Mouse (Mus musculus) MEL (cell line): ENCODE results near the gene Fos. TPM values are rescaled to one million over a fixed set of nuclear protein-coding genes. Genes with fewer than 3 reads are reported as not detected.

Source experiments
- DNase-seq: peaks from one replicate; pipeline ENCODE4 v3.0.0; 2011; ENCODE audit warnings: low read depth, low spot score
- H3K27ac ChIP-seq: 2 replicates; pipeline ENCODE4 v1.5.1; 2012; ENCODE audit warnings: low read depth, mild to moderate bottlenecking, control low read depth, low read length, moderate library complexity; ENCODE audit not compliant: control insufficient read depth
- H3K27me3 ChIP-seq, 2 experiments: fragments of 150-350 bp in 1 of 2; sonication (generic) in 1 of 2; 2 replicates each; pipeline ENCODE4 v1.6.1; 2012; ENCODE audit warnings: low read length in 2 of 2, mild to moderate bottlenecking in 2 of 2, improper control_type of control experiment in 1 of 2, moderate library complexity in 1 of 2; ENCODE audit not compliant: insufficient read depth in 2 of 2, control insufficient read depth in 1 of 2
- H3K36me3 ChIP-seq, 2 experiments: 2 replicates each; pipeline ENCODE4 v1.6.1; 2012 to 2014; ENCODE audit warnings: low read length in 2 of 2, improper control_type of control experiment in 1 of 2, inconsistent platforms in 1 of 2, mild to moderate bottlenecking in 1 of 2; ENCODE audit not compliant: insufficient read depth in 2 of 2, control insufficient read depth in 1 of 2
- H3K4me1 ChIP-seq, 2 experiments: fragments of 150-350 bp in 1 of 2; sonication (generic) in 1 of 2; 2 replicates each; pipeline ENCODE4 v1.6.1; 2012; ENCODE audit warnings: low read length in 2 of 2, improper control_type of control experiment in 1 of 2, mild to moderate bottlenecking in 1 of 2; ENCODE audit not compliant: insufficient read depth in 2 of 2, control insufficient read depth in 1 of 2
- H3K4me3 ChIP-seq, 2 experiments: fragments of 150-350 bp in 1 of 2; sonication (generic) in 1 of 2; 2 replicates each; pipeline ENCODE4 v1.5.1; 2012; ENCODE audit warnings: low read depth in 2 of 2, low read length in 2 of 2, mild to moderate bottlenecking in 2 of 2, moderate library complexity in 2 of 2, control low read depth in 1 of 2, improper control_type of control experiment in 1 of 2; ENCODE audit not compliant: control insufficient read depth in 1 of 2, insufficient read depth in 1 of 2
- H3K79me2 ChIP-seq: 2 replicates; pipeline ENCODE4 v1.6.1; 2012; ENCODE audit warnings: mild to moderate bottlenecking, low read length, moderate library complexity; ENCODE audit not compliant: control insufficient read depth, poor library complexity, insufficient read depth
- H3K9ac ChIP-seq: 2 replicates; pipeline ENCODE4 v1.6.1; 2012; ENCODE audit warnings: low read depth, mild to moderate bottlenecking, control low read depth, low read length, moderate library complexity; ENCODE audit not compliant: control insufficient read depth, poor library complexity, severe bottlenecking
- H3K9me3 ChIP-seq: fragments of 150-350 bp; sonication (generic); replicated peaks from 2 replicates; pipeline ENCODE4 v1.6.1; 2012; ENCODE audit warnings: mild to moderate bottlenecking, low read length, improper control_type of control experiment, moderate library complexity; ENCODE audit not compliant: insufficient read depth
- CHD1 ChIP-seq: IDR thresholded peaks from 2 replicates; pipeline ENCODE4 v1.6.1; 2012; ENCODE audit warnings: low read depth, mild to moderate bottlenecking, inconsistent platforms, low read length, improper control_type of control experiment
- CHD2 ChIP-seq: IDR thresholded peaks from 2 replicates; pipeline ENCODE4 v1.6.1; 2011; ENCODE audit warnings: low read length, improper control_type of control experiment
- CTCF ChIP-seq, 3 experiments: IDR thresholded peaks in 2 of 3; conservative IDR thresholded peaks in 1 of 3; 2 replicates each; pipeline ENCODE4 v1.5.1; 2011 to 2012; ENCODE audit warnings: low read length in 3 of 3, low read depth in 2 of 3, mild to moderate bottlenecking in 2 of 3, improper control_type of control experiment in 1 of 3, inconsistent platforms in 1 of 3, mixed read lengths in 1 of 3, moderate library complexity in 1 of 3; ENCODE audit not compliant: control insufficient read depth in 1 of 3, insufficient read depth in 1 of 3, poor library complexity in 1 of 3, severe bottlenecking in 1 of 3
- ELF1 ChIP-seq: IDR thresholded peaks from 2 replicates; pipeline ENCODE4 v1.6.1; 2014; ENCODE audit warnings: low read depth, mild to moderate bottlenecking, inconsistent platforms, low read length, improper control_type of control experiment, moderate library complexity
- EP300 ChIP-seq, 2 experiments: IDR thresholded peaks; 2 replicates each; pipeline ENCODE4 v1.6.1; 2011; ENCODE audit warnings: improper control_type of control experiment in 2 of 2, low read length in 2 of 2, low read depth in 1 of 2, mild to moderate bottlenecking in 1 of 2
- ETS1 ChIP-seq: IDR thresholded peaks from 2 replicates; pipeline ENCODE4 v1.6.1; 2012; ENCODE audit warnings: low read depth, mild to moderate bottlenecking, inconsistent platforms, low read length, improper control_type of control experiment, moderate library complexity
- GATA1 ChIP-seq: IDR thresholded peaks from 2 replicates; pipeline ENCODE4 v1.6.1; 2011; ENCODE audit warnings: low read depth, low read length, improper control_type of control experiment
- KAT2A ChIP-seq: conservative IDR thresholded peaks from 2 replicates; pipeline ENCODE4 v1.6.1; 2012; ENCODE audit warnings: low read depth, low read length, improper control_type of control experiment, inconsistent platforms
- MAX ChIP-seq: IDR thresholded peaks from 2 replicates; pipeline ENCODE4 v1.6.1; 2011; ENCODE audit warnings: low read length, improper control_type of control experiment
- MAZ ChIP-seq: IDR thresholded peaks from 2 replicates; pipeline ENCODE4 v1.6.1; 2012; ENCODE audit warnings: low read depth, mild to moderate bottlenecking, inconsistent platforms, low read length, improper control_type of control experiment
- MYB ChIP-seq: IDR thresholded peaks from 2 replicates; pipeline ENCODE4 v1.6.1; 2011; ENCODE audit warnings: mild to moderate bottlenecking, low read depth, low read length, improper control_type of control experiment
- POLR2A ChIP-seq, 2 experiments: IDR thresholded peaks; 2 replicates each; pipeline ENCODE4 v1.6.1; 2011 to 2012; ENCODE audit warnings: low read length in 2 of 2, mild to moderate bottlenecking in 2 of 2, control low read depth in 1 of 2, improper control_type of control experiment in 1 of 2, low read depth in 1 of 2, moderate library complexity in 1 of 2; ENCODE audit not compliant: control insufficient read depth in 1 of 2, insufficient read depth in 1 of 2, poor library complexity in 1 of 2
- POLR2AphosphoS2 ChIP-seq: IDR thresholded peaks from 2 replicates; pipeline ENCODE4 v1.6.1; 2011; ENCODE audit warnings: low read length, improper control_type of control experiment
- POLR2AphosphoS5 ChIP-seq: IDR thresholded peaks from 2 replicates; pipeline ENCODE4 v1.6.1; 2012; ENCODE audit warnings: low read depth, borderline replicate concordance, mild to moderate bottlenecking, inconsistent platforms, low read length, moderate library complexity, mixed read lengths
- RCOR1 ChIP-seq: IDR thresholded peaks from 2 replicates; pipeline ENCODE4 v1.6.1; 2012; ENCODE audit warnings: low read depth, mild to moderate bottlenecking, inconsistent platforms, low read length, improper control_type of control experiment
- TAL1 ChIP-seq: IDR thresholded peaks from 2 replicates; pipeline ENCODE4 v1.6.1; 2012; ENCODE audit warnings: mild to moderate bottlenecking, inconsistent platforms, low read length, moderate library complexity, mixed read lengths
- TBP ChIP-seq: IDR thresholded peaks from 2 replicates; pipeline ENCODE4 v1.8.0; 2011; ENCODE audit warnings: low read depth, low read length, improper control_type of control experiment
- TCF12 ChIP-seq: IDR thresholded peaks from 2 replicates; pipeline ENCODE4 v1.6.1; 2014; ENCODE audit warnings: low read depth, mild to moderate bottlenecking, inconsistent platforms, low read length, improper control_type of control experiment, moderate library complexity
- UBTF ChIP-seq: IDR thresholded peaks from 2 replicates; pipeline ENCODE4 v1.6.1; 2012; ENCODE audit warnings: low read depth, mild to moderate bottlenecking, inconsistent platforms, low read length, improper control_type of control experiment, moderate library complexity, borderline replicate concordance; ENCODE audit not compliant: insufficient read depth
- USF1 ChIP-seq: IDR thresholded peaks from 2 replicates; pipeline ENCODE4 v1.6.1; 2014; ENCODE audit warnings: low read depth, mild to moderate bottlenecking, inconsistent platforms, low read length, improper control_type of control experiment, moderate library complexity
- USF2 ChIP-seq, 2 experiments: IDR thresholded peaks; 2 replicates each; pipeline ENCODE4 v1.6.1; 2011 to 2012; ENCODE audit warnings: improper control_type of control experiment in 2 of 2, low read length in 2 of 2, borderline replicate concordance in 1 of 2, inconsistent platforms in 1 of 2, low read depth in 1 of 2, mild to moderate bottlenecking in 1 of 2; ENCODE audit not compliant: insufficient read depth in 1 of 2
- ZC3H11A ChIP-seq: IDR thresholded peaks from 2 replicates; pipeline ENCODE4 v1.6.1; 2012; ENCODE audit warnings: low read depth, mild to moderate bottlenecking, inconsistent platforms, low read length, improper control_type of control experiment
- ZKSCAN1 ChIP-seq: IDR thresholded peaks from 2 replicates; pipeline ENCODE4 v1.6.1; 2012; ENCODE audit warnings: low read depth, mild to moderate bottlenecking, inconsistent platforms, low read length, improper control_type of control experiment, moderate library complexity
- polyA plus RNA-seq, 2 experiments: library from polyadenylated mRNA; stranded (reverse) in 1 of 2; unstranded in 1 of 2; fragments of >175 nt in 1 of 2; fragments of >200 nt in 1 of 2; gene quantifications; 2 replicates each; pipeline versions ENCODE4 v1.2.1 to v1.2.4; 2012; ENCODE audit warnings: low replicate concordance in 2 of 2, low read depth in 1 of 2; ENCODE audit not compliant: insufficient read length in 2 of 2, insufficient read depth in 1 of 2, missing spikeins in 1 of 2
- total RNA-seq: library from RNA; depleted of rRNA; stranded (reverse); fragments of 300-350 nt; gene quantifications from 2 replicates; pipeline ENCODE4 v1.2.3, GENCODE M21; 2012

Fos gene
- total and polyA plus RNA-seq, 3 experiments: 0.81 to 1.4 TPM; not detected in 1

GRCm38 (mm10) chr12:85464902-85465301 is 8.8 kb upstream of the Fos start:
- H3K4me3 ChIP-seq: no peak overlapping the region
- H3K27ac ChIP-seq: no peak overlapping the region
- no peak overlapping the region for H3K9ac ChIP-seq
- no peaks in the 10 kb centered on the region for H3K9me3 ChIP-seq
- H3K36me3 ChIP-seq: peaks cover 0 to 2% of the 10 kb centered on the region in 2 experiments; a peak in 1 of 4 replicates
- peaks cover 8 to 10% of the 10 kb centered on the region in 2 experiments for H3K27me3 ChIP-seq
- H3K4me1 ChIP-seq: peaks cover 0 to 17% of the 10 kb centered on the region in 2 experiments; a peak in 3 of 4 replicates
- no peaks in the 10 kb centered on the region for H3K79me2 ChIP-seq
- DNase-seq: no peak
- TF ChIP-seq USF2 (IDR thresholded peaks at IDR 0.05; ENCODE audit: borderline replicate concordance in 1 of 2, insufficient read depth in 1 of 2, low read depth in 1 of 2, low read length in 2 of 2) (no peak), ZKSCAN1 (no peak), MAX (no peak), POLR2A (IDR thresholded peaks at IDR 0.05; ENCODE audit: control insufficient read depth in 1 of 2, insufficient read depth in 1 of 2, low read depth in 1 of 2, low read length in 2 of 2, poor library complexity in 1 of 2) (no peak), TCF12 (no peak), MAZ (no peak), KAT2A (no peak), EP300 (IDR thresholded peaks at IDR 0.05; ENCODE audit: low read depth in 1 of 2, low read length in 2 of 2) (no peak)

- H3K4me1 ChIP-seq: peaks cover 0 to 18% of the 10 kb centered on the region in 2 experiments; a peak in 3 of 4 replicates
- no peak for TF ChIP-seq POLR2A (IDR thresholded peaks at IDR 0.05; ENCODE audit: control insufficient read depth in 1 of 2, insufficient read depth in 1 of 2, low read depth in 1 of 2, low read length in 2 of 2, poor library complexity in 1 of 2)
- TF ChIP-seq CHD1: no peak
- no peak for TF ChIP-seq TAL1
- TF ChIP-seq GATA1: no peak
- TF ChIP-seq POLR2AphosphoS2: no peak
- no peak for TF ChIP-seq EP300 (IDR thresholded peaks at IDR 0.05; ENCODE audit: low read depth in 1 of 2, low read length in 2 of 2)
- TF ChIP-seq ZKSCAN1: no peak
- TF ChIP-seq USF2 (IDR thresholded peaks at IDR 0.05; ENCODE audit: borderline replicate concordance in 1 of 2, insufficient read depth in 1 of 2, low read depth in 1 of 2, low read length in 2 of 2): no peak
- TF ChIP-seq, all 39 proteins: peak for 0
- Histone ChIP-seq H3K79me2 (no peaks in the 10 kb centered on the region), H3K27ac (no peak overlapping the region), H3K4me3 (no peak overlapping the region), H3K9ac (no peak overlapping the region), H3K36me3 (peaks cover 0 to 3% of the 10 kb centered on the region in 2 experiments; a peak in 2 of 4 replicates), H3K9me3 (no peaks in the 10 kb centered on the region), H3K27me3 (peaks cover 13% of the 10 kb centered on the region in 2 experiments)
- no peak for DNase-seq
Observed at GRCm38 (mm10) chr12:85467854-85468253, 5.8 kb upstream of the Fos start.

GRCm38 (mm10) chr12:85468666-85469065 is 5.0 kb upstream of the Fos start:
- Histone ChIP-seq H3K27ac (no peak overlapping the region; the same call in 1 of the 2 replicates), H3K9ac (peak overlapping the region; percentile 36), H3K79me2 (no peaks in the 10 kb centered on the region), H3K4me1 (peaks cover 0 to 17% of the 10 kb centered on the region in 2 experiments; a peak in 3 of 4 replicates), H3K9me3 (no peaks in the 10 kb centered on the region), H3K36me3 (peaks cover 0 to 7% of the 10 kb centered on the region in 2 experiments; a peak in 2 of 4 replicates), H3K27me3 (peaks cover 10 to 11% of the 10 kb centered on the region in 2 experiments), H3K4me3 (peak overlapping the region; percentile 34 to 56)
- peak; percentile 60 for DNase-seq
- TF ChIP-seq MYB (no peak), POLR2AphosphoS5 (no peak), TCF12 (no peak), TBP (no peak), USF1 (no peak), KAT2A (no peak), CTCF (IDR thresholded peaks at IDR 0.05 in 2 of 3, conservative IDR thresholded peaks at IDR 0.05 in 1 of 3; ENCODE audit: control insufficient read depth in 1 of 3, insufficient read depth in 1 of 3, low read depth in 2 of 3, low read length in 3 of 3, poor library complexity in 1 of 3, severe bottlenecking in 1 of 3) (no peak), ZKSCAN1 (no peak), RCOR1 (no peak), UBTF (no peak), CHD2 (no peak), EP300 (IDR thresholded peaks at IDR 0.05; ENCODE audit: low read depth in 1 of 2, low read length in 2 of 2) (peak in 1 of 2 experiments; percentile 51; a peak in 2 of 4 replicates), ELF1 (no peak), ETS1 (peak; percentile 64), MAX (peak; percentile 57; the same call in 1 of the 2 replicates), ZC3H11A (no peak), TAL1 (no peak), POLR2A (IDR thresholded peaks at IDR 0.05; ENCODE audit: control insufficient read depth in 1 of 2, insufficient read depth in 1 of 2, low read depth in 1 of 2, low read length in 2 of 2, poor library complexity in 1 of 2) (no peak)
